Mouse (Mus musculus) retina, adult 2 months (tissue): Measurements from ENCODE around the gene Eef1akmt2.

ENCODE experiments used
- DNase-seq: peaks from one replicate; pipeline ENCODE4 v3.0.0-alpha.2; 2012; ENCODE audit warnings: low read depth, low spot score

The Eef1akmt2 gene

GRCm38 (mm10) chr7:132811716-132812618 lies 40.5 kb downstream of the Eef1akmt2 start:
- no peak for DNase-seq

GRCm38 (mm10) chr7:132810879-132811278 lies 41.6 kb downstream of the Eef1akmt2 start:
- peak; percentile 76 for DNase-seq

GRCm38 (mm10) chr7:132810368-132810767 lies 42.1 kb downstream of the Eef1akmt2 start:
- no peak for DNase-seq

GRCm38 (mm10) chr7:132809721-132810120 lies 42.8 kb downstream of the Eef1akmt2 start:
- DNase-seq, result no peak

GRCm38 (mm10) chr7:132808841-132809682 lies 43.4 kb downstream of the Eef1akmt2 start:
- no peak for DNase-seq

GRCm38 (mm10) chr7:132808051-132808796 lies 44.2 kb downstream of the Eef1akmt2 start:
- DNase-seq, result no peak

GRCm38 (mm10) chr7:132806926-132807857 lies 45.3 kb downstream of the Eef1akmt2 start:
- no peak for DNase-seq

GRCm38 (mm10) chr7:132806286-132806685 lies 46.2 kb downstream of the Eef1akmt2 start:
- no peak for DNase-seq

GRCm38 (mm10) chr7:132804951-132805350 lies 47.5 kb downstream of the Eef1akmt2 start:
- DNase-seq, result no peak

- DNase-seq, result no peak
Observed at GRCm38 (mm10) chr7:132804461-132804860, 48.0 kb downstream of the Eef1akmt2 start.

GRCm38 (mm10) chr7:132803962-132804361 lies 48.5 kb downstream of the Eef1akmt2 start:
- no peak for DNase-seq

GRCm38 (mm10) chr7:132803336-132803735 lies 49.1 kb downstream of the Eef1akmt2 start:
- no peak for DNase-seq

GRCm38 (mm10) chr7:132802691-132803090 lies 49.8 kb downstream of the Eef1akmt2 start:
- no peak for DNase-seq

- no peak for DNase-seq
Observed at GRCm38 (mm10) chr7:132802066-132802465, 50.4 kb downstream of the Eef1akmt2 start.

- DNase-seq, result no peak
Observed at GRCm38 (mm10) chr7:132801509-132801908, 51.0 kb downstream of the Eef1akmt2 start.

- no peak for DNase-seq
Observed at GRCm38 (mm10) chr7:132800868-132801267, 51.6 kb downstream of the Eef1akmt2 start.

- DNase-seq, result no peak
Observed at GRCm38 (mm10) chr7:132799119-132800016, 53.1 kb downstream of the Eef1akmt2 start.

GRCm38 (mm10) chr7:132795141-132795540 lies 57.3 kb downstream of the Eef1akmt2 start:
- no peak for DNase-seq

GRCm38 (mm10) chr7:132793467-132793866 lies 59.0 kb downstream of the Eef1akmt2 start:
- no peak for DNase-seq
